In genomic region chr11:17864833-17865397, GRCm38 (mm10) we compare ENCODE assay signal across 14 mouse cellular contexts.
DNase-seq lines count a peak whose midpoint lies in the region; ATAC-seq and TF ChIP-seq lines count a peak whose summit lies in the region.
"Had no signal": no experiment of that assay in that cellular context is flagged by ENCODE, and none has a peak within 500 bp of the region (broad histone marks: within the 10 kb centered on the region; RNA-seq: fewer than 3 reads in every experiment).

No protein-coding gene starts in this region.

- H3K27me3 ChIP-seq in forebrain, embryonic 11.5 days (ENCODE audit: control insufficient read depth, insufficient read depth, low read length): no peaks in the 10 kb centered on the region
- H3K27me3 ChIP-seq in forebrain, embryonic 10.5 days (ENCODE audit: poor library complexity, severe bottlenecking): no peaks in the 10 kb centered on the region
- H3K27me3 ChIP-seq in neural tube, embryonic 12.5 days (replicated peaks): no peaks in the 10 kb centered on the region
- H3K27me3 ChIP-seq in neural tube, embryonic 15.5 days (replicated peaks): no peaks in the 10 kb centered on the region
- H3K27me3 ChIP-seq in hindbrain, postnatal 0 days (ENCODE audit: insufficient read depth, low read length): no peaks in the 10 kb centered on the region
- no peaks in the 10 kb centered on the region for H3K27me3 ChIP-seq in liver, postnatal 0 days (ENCODE audit: insufficient read depth, low read length)

- no peak overlapping the region for H3K4me2 ChIP-seq in forebrain, embryonic 11.5 days (ENCODE audit: low read depth, low read length, severe bottlenecking)
- H3K4me2 ChIP-seq in neural tube, embryonic 12.5 days (replicated peaks): no peak overlapping the region
- H3K4me2 ChIP-seq in neural tube, embryonic 15.5 days: no peak overlapping the region
- no peak overlapping the region for H3K4me2 ChIP-seq in hindbrain, postnatal 0 days (ENCODE audit: low read depth, low read length)
- no peak overlapping the region for H3K4me2 ChIP-seq in liver, postnatal 0 days (ENCODE audit: low read depth, low read length)

- no peak for TF ChIP-seq EP300 in liver, postnatal 0 days (IDR thresholded peaks at IDR 0.05; ENCODE audit: low read depth)

- no peaks in the 10 kb centered on the region for H3K4me1 ChIP-seq in forebrain, embryonic 11.5 days (replicated peaks; ENCODE audit: control insufficient read depth, insufficient read depth, low read length)
- H3K4me1 ChIP-seq in forebrain, embryonic 10.5 days: peaks cover 3% of the 10 kb centered on the region; the same call in 1 of the 2 replicates
- H3K4me1 ChIP-seq in neural tube, embryonic 12.5 days: peaks cover 5% of the 10 kb centered on the region; the same call in 1 of the 2 replicates
- 0 out of 2 replicates have a peak, but pooled peaks cover 5% of the 10 kb centered on the region for H3K4me1 ChIP-seq in neural tube, embryonic 15.5 days
- H3K4me1 ChIP-seq in hindbrain, postnatal 0 days (ENCODE audit: insufficient read depth, low read length): no peaks in the 10 kb centered on the region
- no peaks in the 10 kb centered on the region for H3K4me1 ChIP-seq in liver, postnatal 0 days (ENCODE audit: insufficient read depth)

- TF ChIP-seq CTCF in hindbrain, postnatal 0 days (IDR thresholded peaks at IDR 0.05; ENCODE audit: low read depth): no peak
- no peak for TF ChIP-seq CTCF in liver, postnatal 0 days (IDR thresholded peaks at IDR 0.05; ENCODE audit: low read depth)

- H3K9ac ChIP-seq in forebrain, embryonic 11.5 days (ENCODE audit: low read length): no peak overlapping the region
- no peak overlapping the region for H3K9ac ChIP-seq in neural tube, embryonic 12.5 days
- no peak overlapping the region for H3K9ac ChIP-seq in neural tube, embryonic 15.5 days (replicated peaks)
- no peak overlapping the region for H3K9ac ChIP-seq in hindbrain, postnatal 0 days (replicated peaks; ENCODE audit: low read length)
- no peak overlapping the region for H3K9ac ChIP-seq in liver, postnatal 0 days (replicated peaks)
- H3K9ac ChIP-seq: liver, embryonic 14.5 days had no signal

- H3K9me3 ChIP-seq in forebrain, embryonic 11.5 days (ENCODE audit: control insufficient read depth, low read length): no peaks in the 10 kb centered on the region
- H3K9me3 ChIP-seq in forebrain, embryonic 10.5 days: no peaks in the 10 kb centered on the region
- no peaks in the 10 kb centered on the region for H3K9me3 ChIP-seq in neural tube, embryonic 12.5 days
- no peaks in the 10 kb centered on the region for H3K9me3 ChIP-seq in neural tube, embryonic 15.5 days (replicated peaks)
- H3K9me3 ChIP-seq in hindbrain, postnatal 0 days (ENCODE audit: low read length): no peaks in the 10 kb centered on the region
- H3K9me3 ChIP-seq in liver, postnatal 0 days (ENCODE audit: low read length): no peaks in the 10 kb centered on the region

- DNase-seq in forebrain, embryonic 11.5 days (ENCODE audit: low spot score): no peak
- no peak for DNase-seq in forebrain, embryonic 10.5 days (ENCODE audit: extremely low spot score, low spot score)
- no peak for DNase-seq in hindbrain, postnatal 0 days (ENCODE audit: low spot score)
- DNase-seq in right cerebral cortex, adult 18-20 months: no peak
- DNase-seq in thymus, postnatal 4 days: no peak
- DNase-seq in liver, postnatal 0 days: no peak
- DNase-seq: adrenal gland, postnatal 10 days; cerebellum, postnatal 14 days; heart, postnatal 36 days; left cerebral cortex, postnatal 4 days had no signal

- 67% methylated on average over 4 of the region's 4 CpGs for WGBS in forebrain, embryonic 11.5 days
- 74% methylated on average over 4 of the region's 4 CpGs for WGBS in forebrain, embryonic 10.5 days
- WGBS in neural tube, embryonic 12.5 days: 34% methylated on average over 4 of the region's 4 CpGs
- 29% methylated on average over 4 of the region's 4 CpGs for WGBS in neural tube, embryonic 15.5 days
- WGBS in hindbrain, postnatal 0 days: 28% methylated on average over 4 of the region's 4 CpGs
- WGBS in liver, postnatal 0 days (ENCODE audit: insufficient replicate concordance): 29% methylated on average over 4 of the region's 4 CpGs

- H3K4me3 ChIP-seq in forebrain, embryonic 11.5 days (ENCODE audit: low read depth, low read length): no peak overlapping the region
- no peak overlapping the region for H3K4me3 ChIP-seq in forebrain, embryonic 10.5 days
- no peak overlapping the region for H3K4me3 ChIP-seq in neural tube, embryonic 12.5 days
- no peak overlapping the region for H3K4me3 ChIP-seq in neural tube, embryonic 15.5 days (replicated peaks)
- no peak overlapping the region for H3K4me3 ChIP-seq in hindbrain, postnatal 0 days (ENCODE audit: low read length)
- no peak overlapping the region for H3K4me3 ChIP-seq in liver, postnatal 0 days (ENCODE audit: low read depth, low read length)
- H3K4me3 ChIP-seq: layer of hippocampus, adult 2 months had no signal

- peak; percentile 36; the same call in 1 of the 2 replicates for ATAC-seq in forebrain, embryonic 11.5 days (replicated peaks; ENCODE audit: low FRiP score)
- peak; percentile 48; the same call in 1 of the 2 replicates for ATAC-seq in neural tube, embryonic 12.5 days (ENCODE audit: low FRiP score, low read depth)
- ATAC-seq in neural tube, embryonic 15.5 days (ENCODE audit: low FRiP score): no peak
- 0 out of 2 replicates have a peak, but pooled peaks have one; percentile 40 for ATAC-seq in hindbrain, postnatal 0 days
- no peak for ATAC-seq in liver, postnatal 0 days

- no peaks in the 10 kb centered on the region for H3K36me3 ChIP-seq in forebrain, embryonic 11.5 days (ENCODE audit: control insufficient read depth, insufficient read depth, low read length)
- H3K36me3 ChIP-seq in forebrain, embryonic 10.5 days (replicated peaks): no peaks in the 10 kb centered on the region
- no peaks in the 10 kb centered on the region for H3K36me3 ChIP-seq in neural tube, embryonic 12.5 days
- no peaks in the 10 kb centered on the region for H3K36me3 ChIP-seq in neural tube, embryonic 15.5 days
- no peaks in the 10 kb centered on the region for H3K36me3 ChIP-seq in hindbrain, postnatal 0 days (ENCODE audit: insufficient read depth, low read length)
- no peaks in the 10 kb centered on the region for H3K36me3 ChIP-seq in liver, postnatal 0 days (replicated peaks; ENCODE audit: insufficient read depth, low read length)

- no peak overlapping the region for H3K27ac ChIP-seq in forebrain, embryonic 11.5 days (ENCODE audit: low read depth, low read length)
- no peak overlapping the region for H3K27ac ChIP-seq in forebrain, embryonic 10.5 days
- H3K27ac ChIP-seq in neural tube, embryonic 12.5 days: no peak overlapping the region
- H3K27ac ChIP-seq in neural tube, embryonic 15.5 days (replicated peaks): no peak overlapping the region
- no peak overlapping the region for H3K27ac ChIP-seq in hindbrain, postnatal 0 days
- H3K27ac ChIP-seq in liver, postnatal 0 days (ENCODE audit: low read depth): no peak overlapping the region
- H3K27ac ChIP-seq: layer of hippocampus, adult 2 months; liver, embryonic 14.5 days had no signal

Comparison
In these comparisons a context has a peak if more than half of its experiments do, and no peak if none do; other contexts are left out.
1. ATAC-seq: peak in forebrain, embryonic 11.5 days (single experiment), neural tube, embryonic 12.5 days (single experiment) and hindbrain, postnatal 0 days (single experiment); none in neural tube, embryonic 15.5 days (single experiment) and liver, postnatal 0 days (single experiment).